Mouse (Mus musculus) CH12.LX (cell line): ENCODE results near the gene 4933405O20Rik. TPM values are rescaled to one million over a fixed set of nuclear protein-coding genes. Genes with fewer than 3 reads are reported as not detected.

Source experiments
- DNase-seq: peaks from one replicate; pipeline ENCODE4 v3.0.0-alpha.2; 2013; ENCODE audit errors: extremely low read depth
- H3K27ac ChIP-seq: 2 replicates; pipeline ENCODE4 v1.5.1; 2012; ENCODE audit warnings: low read depth, mild to moderate bottlenecking, control low read depth, moderate library complexity; ENCODE audit not compliant: insufficient read depth
- H3K27me3 ChIP-seq: replicated peaks from 2 replicates; pipeline ENCODE3; 2012; ENCODE audit warnings: inconsistent platforms
- H3K36me3 ChIP-seq, 2 experiments: replicated peaks in 1 of 2; 2 replicates each; pipeline versions ENCODE3 to v1.6.1; 2012; ENCODE audit warnings: inconsistent platforms in 1 of 2, low read length in 1 of 2, mild to moderate bottlenecking in 1 of 2, mixed read lengths in 1 of 2, moderate library complexity in 1 of 2; ENCODE audit not compliant: control insufficient read depth in 1 of 2, insufficient read depth in 1 of 2
- H3K4me1 ChIP-seq, 2 experiments: 2 replicates each; pipeline ENCODE4 v1.6.1; 2012; ENCODE audit warnings: inconsistent platforms in 1 of 2, moderate library complexity in 1 of 2; ENCODE audit not compliant: insufficient read depth in 2 of 2, control insufficient read depth in 1 of 2
- H3K4me2 ChIP-seq: 2 replicates; pipeline ENCODE4 v1.6.1; 2012; ENCODE audit warnings: low read depth, mild to moderate bottlenecking, control low read depth; ENCODE audit not compliant: poor library complexity, insufficient read depth, severe bottlenecking
- H3K4me3 ChIP-seq, 3 experiments: fragments of 150-350 bp in 1 of 3; sonication (generic) in 1 of 3; replicated peaks in 1 of 3; 2 replicates each; pipeline versions ENCODE3 to v1.5.1; 2011 to 2012; ENCODE audit warnings: low read depth in 2 of 3, low read length in 2 of 3, mild to moderate bottlenecking in 2 of 3, moderate library complexity in 2 of 3, control low read depth in 1 of 3, improper control_type of control experiment in 1 of 3, inconsistent platforms in 1 of 3, mixed read lengths in 1 of 3; ENCODE audit not compliant: poor library complexity in 1 of 3
- H3K79me2 ChIP-seq: replicated peaks from 2 replicates; pipeline ENCODE4 v1.6.1; 2012; ENCODE audit warnings: mild to moderate bottlenecking, moderate library complexity; ENCODE audit not compliant: control insufficient read depth, poor library complexity, insufficient read depth, severe bottlenecking; ENCODE audit errors: extremely low read depth
- H3K9ac ChIP-seq: 2 replicates; pipeline ENCODE4 v1.6.1; 2012; ENCODE audit warnings: low read depth, mild to moderate bottlenecking, control low read depth, moderate library complexity; ENCODE audit not compliant: insufficient read depth
- H3K9me3 ChIP-seq: replicated peaks from 2 replicates; pipeline ENCODE3; 2012; ENCODE audit warnings: low read length, inconsistent platforms, mixed read lengths
- CHD2 ChIP-seq: IDR thresholded peaks from 2 replicates; pipeline ENCODE4 v1.6.1; 2011; ENCODE audit warnings: low read length, improper control_type of control experiment
- CTCF ChIP-seq, 2 experiments: IDR thresholded peaks in 1 of 2; conservative IDR thresholded peaks in 1 of 2; 2 replicates each; pipeline ENCODE4 v1.5.1; 2011 to 2012; ENCODE audit warnings: low read depth in 2 of 2, low read length in 2 of 2, improper control_type of control experiment in 1 of 2, inconsistent platforms in 1 of 2, mild to moderate bottlenecking in 1 of 2, moderate library complexity in 1 of 2
- E2F4 ChIP-seq: IDR thresholded peaks from 2 replicates; pipeline ENCODE4 v1.6.1; 2011; ENCODE audit warnings: low read depth, low read length, improper control_type of control experiment; ENCODE audit not compliant: insufficient replicate concordance
- ELF1 ChIP-seq: IDR thresholded peaks from 2 replicates; pipeline ENCODE4 v1.6.1; 2014; ENCODE audit warnings: low read depth, mild to moderate bottlenecking, inconsistent platforms, low read length, improper control_type of control experiment
- EP300 ChIP-seq: IDR thresholded peaks from 2 replicates; pipeline ENCODE4 v1.6.1; 2011; ENCODE audit warnings: low read length, improper control_type of control experiment
- JUN ChIP-seq: IDR thresholded peaks from 2 replicates; pipeline ENCODE4 v1.6.1; 2011; ENCODE audit warnings: low read depth, mild to moderate bottlenecking, low read length, improper control_type of control experiment, moderate library complexity; ENCODE audit not compliant: insufficient read depth
- MAFK ChIP-seq: IDR thresholded peaks from 2 replicates; pipeline ENCODE4 v1.6.1; 2011; ENCODE audit warnings: low read length, improper control_type of control experiment; ENCODE audit not compliant: insufficient replicate concordance
- NELFE ChIP-seq: IDR thresholded peaks from 2 replicates; pipeline ENCODE4 v1.6.1; 2011; ENCODE audit warnings: low read depth, low read length, improper control_type of control experiment
- NRF1 ChIP-seq: IDR thresholded peaks from 2 replicates; pipeline ENCODE4 v1.6.1; 2014; ENCODE audit warnings: low read depth, mild to moderate bottlenecking, inconsistent platforms, low read length, improper control_type of control experiment, moderate library complexity
- PAX5 ChIP-seq: IDR thresholded peaks from 2 replicates; pipeline ENCODE4 v1.6.1; 2012; ENCODE audit warnings: low read length, inconsistent platforms, mixed read lengths
- SMC3 ChIP-seq: IDR thresholded peaks from 2 replicates; pipeline ENCODE4 v1.6.1; 2011; ENCODE audit warnings: low read depth, low read length, improper control_type of control experiment
- TBP ChIP-seq: conservative IDR thresholded peaks from 2 replicates; pipeline ENCODE4 v1.6.1; 2011; ENCODE audit warnings: low read depth, low read length, improper control_type of control experiment
- USF1 ChIP-seq: IDR thresholded peaks from 2 replicates; pipeline ENCODE4 v1.6.1; 2014; ENCODE audit warnings: low read depth, mild to moderate bottlenecking, inconsistent platforms, low read length, improper control_type of control experiment
- USF2 ChIP-seq: conservative IDR thresholded peaks from 2 replicates; pipeline ENCODE4 v1.6.1; 2011; ENCODE audit warnings: low read depth, low read length, improper control_type of control experiment
- ZC3H11A ChIP-seq: IDR thresholded peaks from 2 replicates; pipeline ENCODE4 v1.6.1; 2012; ENCODE audit warnings: low read depth, mild to moderate bottlenecking, inconsistent platforms, low read length, improper control_type of control experiment
- ZKSCAN1 ChIP-seq: IDR thresholded peaks from 2 replicates; pipeline ENCODE4 v1.6.1; 2012; ENCODE audit warnings: low read depth, inconsistent platforms, low read length, improper control_type of control experiment, borderline replicate concordance
- ZMIZ1 ChIP-seq: IDR thresholded peaks from 2 replicates; pipeline ENCODE4 v1.6.1; 2012; ENCODE audit warnings: low read depth, mild to moderate bottlenecking, inconsistent platforms, low read length, improper control_type of control experiment
- ZNF384 ChIP-seq: IDR thresholded peaks from 2 replicates; pipeline ENCODE4 v1.6.1; 2012; ENCODE audit warnings: low read depth, low read length, improper control_type of control experiment, inconsistent platforms
- dilution Hi-C: fragments of 300-500 bp; cut with MboI; formaldehyde crosslinking; loops from 2 replicates; pipeline ENCODE4 v1.14.3; 2020; ENCODE audit warnings: low sequenced_read_pairs; ENCODE audit not compliant: extremely low pct_unique_long_range_greater_than_20kb, extremely low pct_ligation_motif_present
- in situ Hi-C: fragments of 300-500 bp; cut with MboI; formaldehyde crosslinking; loops from 3 replicates; pipeline ENCODE4 v1.14.3; 2019; ENCODE audit warnings: low sequenced_read_pairs, low pct_ligation_motif_present, low pct_unique_long_range_greater_than_20kb, mixed read lengths
- polyA plus RNA-seq: library from polyadenylated mRNA; unstranded; fragments of >175 nt; gene quantifications from 2 replicates; pipeline ENCODE4 v1.2.1, GENCODE M21; 2012; ENCODE audit warnings: low read depth; ENCODE audit not compliant: insufficient read length
- total RNA-seq, 2 experiments: library from RNA; depleted of rRNA; stranded (reverse); fragments of 300-350 nt in 1 of 2; fragments of >200 nt in 1 of 2; gene quantifications; 2 replicates each; pipeline ENCODE4 v1.2.3; 2012 to 2014

4933405O20Rik gene
- total and polyA plus RNA-seq, 3 experiments: not detected

DNA sequence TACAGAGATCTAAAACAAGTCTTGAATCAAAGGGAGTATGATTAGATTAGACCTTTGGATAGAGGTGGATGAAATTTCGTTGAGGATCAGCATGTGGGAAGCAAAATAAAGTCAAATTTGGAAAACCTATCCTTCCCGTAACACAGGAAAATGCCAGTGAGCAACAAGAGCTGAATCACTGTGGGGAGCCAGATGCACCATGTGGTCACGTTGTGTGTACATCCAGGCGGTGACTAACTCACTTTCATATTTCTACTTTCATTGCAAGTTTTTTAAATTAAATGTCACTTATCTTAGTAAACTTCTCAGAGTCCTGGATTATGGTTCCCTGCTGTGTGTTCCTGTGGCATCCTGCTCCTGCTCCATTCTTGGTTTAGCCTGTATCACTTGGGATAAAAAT is 47.6 kb upstream of the 4933405O20Rik start:
- no peaks in the 10 kb centered on the region for H3K79me2 ChIP-seq
- H3K27me3 ChIP-seq: no peaks in the 10 kb centered on the region
- H3K9ac ChIP-seq: no peak overlapping the region
- no peak overlapping the region for H3K27ac ChIP-seq
- no peak for DNase-seq
- TF ChIP-seq SMC3 (no peak), PAX5 (no peak)
- no peaks in the 10 kb centered on the region for H3K4me1 ChIP-seq
- H3K36me3 ChIP-seq: no peaks in the 10 kb centered on the region
- in situ Hi-C loops (no loop called here), dilution Hi-C loops (no loop called here)
- H3K9me3 ChIP-seq: peaks cover 44% of the 10 kb centered on the region
- H3K4me3 ChIP-seq: no peak overlapping the region
- no peak overlapping the region for H3K4me2 ChIP-seq

DNA sequence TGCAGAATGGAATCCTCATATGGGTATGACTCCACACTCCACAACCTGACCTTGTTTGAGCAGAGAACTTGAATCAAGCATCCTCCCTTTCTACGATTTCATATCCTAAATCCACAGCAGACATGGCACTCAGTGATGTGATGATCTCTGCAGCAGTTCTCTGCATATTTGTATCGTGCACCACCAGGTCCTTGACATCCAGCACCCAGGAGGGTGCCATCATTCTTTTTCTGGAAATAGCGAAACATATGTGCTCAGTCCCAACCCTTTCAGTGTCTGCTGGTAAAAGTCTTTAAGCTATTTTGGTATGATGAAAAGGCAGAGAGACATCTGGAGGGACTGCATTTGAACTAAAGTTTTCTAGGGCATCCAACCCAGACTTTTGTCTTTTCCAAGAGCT is 36.3 kb upstream of the 4933405O20Rik start:
- Histone ChIP-seq H3K4me1 (no peaks in the 10 kb centered on the region), H3K27me3 (no peaks in the 10 kb centered on the region), H3K79me2 (no peaks in the 10 kb centered on the region), H3K9ac (no peak overlapping the region), H3K36me3 (no peaks in the 10 kb centered on the region), H3K27ac (no peak overlapping the region), H3K9me3 (peaks cover 53% of the 10 kb centered on the region), H3K4me3 (no peak overlapping the region), H3K4me2 (no peak overlapping the region)
- no peak for TF ChIP-seq ELF1
- dilution Hi-C loops: no loop called here
- no peak for DNase-seq
- in situ Hi-C loops: no loop called here

DNA sequence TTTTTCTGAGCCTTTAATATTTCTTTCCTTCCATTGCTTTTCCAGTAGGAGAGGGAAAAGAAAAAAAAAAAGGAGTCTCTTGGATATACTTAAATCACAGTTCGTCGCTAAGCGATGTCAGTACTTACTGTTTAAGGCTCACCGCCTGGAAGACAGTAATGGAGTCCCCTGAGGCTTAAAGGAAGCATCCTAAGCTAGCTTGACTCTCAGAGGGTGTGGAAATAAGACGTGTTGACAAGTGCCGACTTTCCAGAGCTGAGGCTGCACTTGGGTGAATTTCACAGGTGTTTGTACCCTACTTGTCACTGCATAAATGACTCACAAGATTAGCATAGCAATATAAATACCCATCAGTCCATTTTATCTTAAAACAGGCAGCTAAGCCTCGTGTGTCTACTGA is 25.1 kb upstream of the 4933405O20Rik start:
- Histone ChIP-seq H3K4me2 (no peak overlapping the region), H3K9ac (no peak overlapping the region), H3K4me3 (no peak overlapping the region), H3K36me3 (no peaks in the 10 kb centered on the region), H3K4me1 (no peaks in the 10 kb centered on the region), H3K9me3 (peaks cover 29% of the 10 kb centered on the region), H3K27ac (no peak overlapping the region), H3K79me2 (no peaks in the 10 kb centered on the region), H3K27me3 (no peaks in the 10 kb centered on the region)
- dilution Hi-C loops (no loop called here), in situ Hi-C loops (no loop called here)
- no peak for DNase-seq
- TF ChIP-seq ZC3H11A: no peak
- no peak for TF ChIP-seq MAFK
- no peak for TF ChIP-seq E2F4
- no peak for TF ChIP-seq CHD2
- no peak for TF ChIP-seq NRF1
- no peak for TF ChIP-seq CTCF (conservative IDR thresholded peaks at IDR 0.05 in 1 of 2, IDR thresholded peaks at IDR 0.05 in 1 of 2; ENCODE audit: low read depth in 2 of 2, low read length in 2 of 2)
- TF ChIP-seq ZMIZ1: no peak
- TF ChIP-seq EP300: no peak
- no peak for TF ChIP-seq NELFE
- TF ChIP-seq USF2: no peak
- no peak for TF ChIP-seq ZNF384
- no peak for TF ChIP-seq SMC3
- no peak for TF ChIP-seq TBP
- no peak for TF ChIP-seq ZKSCAN1
- no peak for TF ChIP-seq JUN
- no peak for TF ChIP-seq USF1
